Mouse (Mus musculus) urinary bladder, postnatal 10 days (tissue): ENCODE measurements around the gene Gm438.
"Not testable (repeated sequence)": the region's sequence is repeated elsewhere in the genome, so short reads cannot be mapped to it uniquely, and the experiment has no call there.

Experiments
- DNase-seq: peaks from one replicate; pipeline ENCODE4 v3.0.0; 2022; ENCODE audit warnings: low spot score

The Gm438 gene

DNA sequence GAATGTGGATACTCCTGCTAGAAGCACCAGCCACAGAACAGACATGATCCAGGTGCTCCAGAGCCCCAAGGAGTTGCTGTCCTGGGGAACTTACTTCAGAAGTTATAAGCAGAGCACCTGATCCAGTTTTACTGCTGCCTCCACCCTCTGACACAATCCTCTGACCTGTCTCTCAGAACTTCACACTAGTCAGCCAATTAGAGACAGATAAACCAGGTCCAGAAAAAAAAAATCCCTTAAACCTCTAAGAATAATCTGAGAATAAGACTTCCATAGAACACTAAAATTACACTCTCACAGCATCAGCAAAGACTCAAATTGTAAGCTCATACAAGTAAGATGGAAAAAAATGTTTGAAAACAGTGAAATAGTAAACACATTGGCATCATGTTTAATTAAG is at the start of gene Gm438:
Gene Gm438, minus strand, starts transcription at position 101 of the 400 bp plus-strand sequence.
- no peak for DNase-seq

DNA sequence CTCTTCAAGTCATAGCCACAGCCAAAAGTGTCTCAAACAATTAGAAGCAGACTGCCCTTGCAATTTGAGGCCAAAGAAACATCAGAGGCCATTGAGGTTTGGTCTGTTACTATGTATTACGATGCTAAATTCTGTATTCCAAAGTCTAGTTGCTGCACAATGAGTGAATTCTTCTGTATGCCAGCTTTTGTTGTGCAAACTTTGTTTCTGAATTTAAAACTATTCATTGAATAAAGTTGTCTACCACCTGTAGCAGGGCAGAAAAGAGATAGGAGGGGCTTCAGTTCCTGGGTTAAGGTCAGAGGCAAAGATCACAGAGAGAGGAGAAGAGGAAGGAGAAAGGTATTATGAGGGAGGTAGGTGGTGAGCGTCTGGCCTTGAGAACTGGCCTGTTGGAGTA is 38.3 kb upstream of the Gm438 start:
- DNase-seq = no peak

DNA sequence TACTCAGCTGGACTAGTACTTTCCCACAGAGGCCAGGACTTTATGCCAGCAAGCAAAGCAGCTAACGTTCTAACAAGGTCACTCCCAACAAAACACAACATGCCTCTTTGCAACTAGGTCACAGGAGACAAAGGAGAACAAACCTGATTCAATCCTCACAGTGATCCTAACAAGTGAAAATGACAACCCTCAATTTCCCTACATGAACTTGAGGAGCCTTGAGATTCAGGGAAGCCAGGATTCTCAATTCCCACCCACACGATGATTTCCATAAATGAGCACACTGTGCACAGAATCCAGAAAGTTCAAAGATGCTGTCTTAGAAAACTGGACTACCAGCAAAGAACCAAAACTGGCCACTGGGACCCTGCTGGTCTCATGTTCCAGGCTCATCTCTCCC is 37.6 kb upstream of the Gm438 start:
- DNase-seq = no peak

DNA sequence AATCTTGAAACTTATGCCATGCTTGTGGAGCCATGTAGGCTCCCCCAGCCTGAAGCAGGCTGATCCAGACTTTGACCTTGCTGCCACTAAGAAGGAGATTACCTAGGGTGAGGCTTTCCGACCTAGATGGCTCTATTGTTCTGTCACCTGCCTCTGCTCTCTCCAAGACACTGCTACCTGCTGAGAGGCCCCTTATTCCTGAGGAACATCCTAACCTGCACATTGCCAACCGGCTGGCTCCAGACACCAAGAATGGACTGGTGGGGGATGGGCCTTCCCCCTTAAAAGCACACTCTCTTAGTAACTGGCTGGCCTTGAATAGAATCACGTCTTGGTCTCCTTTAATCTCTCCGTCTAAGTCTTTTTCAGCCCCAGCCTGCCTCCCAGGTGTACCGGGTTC is 20.8 kb upstream of the Gm438 start:
- not testable (repeated sequence) for DNase-seq

DNA sequence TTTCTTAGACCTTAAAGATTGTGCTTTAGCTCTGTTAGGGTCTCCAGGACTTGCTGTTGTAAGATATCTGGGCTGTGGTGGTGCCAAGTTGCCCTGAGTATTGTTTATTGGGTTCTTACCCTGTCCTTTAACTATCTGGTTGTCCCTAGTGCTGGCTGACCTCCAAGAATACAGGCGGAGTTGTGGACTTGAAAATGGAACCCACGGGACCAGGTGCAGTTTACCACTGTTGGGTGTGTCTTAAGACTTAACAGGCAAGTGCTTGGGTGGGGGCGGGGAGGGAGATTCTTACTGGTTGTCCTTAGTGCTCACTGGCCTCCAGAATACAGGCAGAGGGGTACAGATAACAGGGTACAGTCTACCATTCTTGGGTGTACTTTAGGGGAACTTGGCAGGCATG is 17.2 kb upstream of the Gm438 start:
- no peak for DNase-seq

DNA sequence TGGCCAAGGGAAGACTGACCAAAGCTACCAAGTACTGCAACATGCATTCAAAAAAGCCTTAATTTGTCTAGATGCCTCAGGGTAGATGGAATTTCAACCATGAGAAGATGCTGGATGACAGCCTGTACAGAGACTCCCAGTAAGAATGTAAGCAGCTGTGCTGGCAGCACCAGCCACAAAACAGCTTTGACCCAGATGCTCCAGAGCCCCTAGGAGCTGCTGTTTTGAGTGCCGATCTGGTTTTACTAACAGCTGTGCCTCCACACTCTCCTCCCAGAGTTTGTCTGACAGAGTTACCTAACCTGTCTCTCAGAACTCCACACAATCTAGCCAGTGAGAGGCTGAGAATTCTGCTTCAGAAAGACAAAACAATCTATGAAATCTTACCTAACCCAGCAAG is 3.8 kb upstream of the Gm438 start:
- no peak for DNase-seq

DNA sequence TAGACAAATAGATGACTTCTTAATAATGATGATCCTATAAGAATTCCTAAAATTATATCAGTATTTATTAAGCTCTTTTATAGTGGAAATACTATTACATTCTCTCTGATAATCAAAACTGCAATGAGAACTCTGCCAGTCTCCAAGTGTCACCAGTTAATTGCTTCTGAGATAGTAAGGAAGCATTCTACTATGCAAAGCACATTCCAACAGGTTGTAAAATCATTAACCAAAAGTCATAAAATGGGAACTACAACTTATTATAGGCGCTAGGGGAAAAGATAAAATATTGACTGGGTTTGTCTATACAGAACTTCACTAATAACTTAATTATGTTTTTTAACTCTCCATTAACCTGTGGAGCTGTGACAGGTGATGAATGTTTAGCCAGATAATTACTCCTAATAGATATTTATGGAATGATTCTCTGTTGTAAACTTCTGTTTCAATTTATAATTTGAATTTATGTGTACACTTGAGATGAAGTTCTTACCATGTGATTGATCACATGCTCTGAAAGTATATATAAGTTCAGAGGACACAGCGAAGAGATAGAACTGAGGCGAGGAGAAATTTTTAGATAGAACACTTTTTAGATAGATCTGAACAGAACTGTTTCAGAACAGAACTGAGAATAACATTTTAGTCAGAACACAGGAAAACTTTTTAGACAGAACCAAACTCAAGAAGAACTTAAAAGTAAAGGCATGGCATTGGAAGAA is 3.7 kb downstream of the Gm438 start:
- no peak for DNase-seq

DNA sequence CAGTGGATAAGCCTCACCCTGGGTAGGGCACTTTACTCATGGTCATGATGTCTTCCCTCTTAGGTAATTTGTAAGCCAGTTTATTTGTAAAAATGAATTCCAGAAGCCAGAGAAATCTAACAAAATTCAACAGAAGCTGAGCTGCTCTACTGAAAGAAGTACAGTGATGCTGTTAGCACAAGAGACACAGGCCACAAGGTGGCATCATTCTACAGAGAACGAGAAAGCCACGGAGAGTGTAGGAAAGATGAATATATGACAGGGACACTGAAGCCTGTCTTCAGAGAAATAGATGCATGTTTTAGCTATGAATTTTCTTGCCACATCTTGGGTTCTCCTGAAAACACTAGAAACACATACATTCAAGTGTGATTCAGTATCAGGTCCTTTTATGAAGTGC is 20.7 kb downstream of the Gm438 start:
- DNase-seq = no peak

DNA sequence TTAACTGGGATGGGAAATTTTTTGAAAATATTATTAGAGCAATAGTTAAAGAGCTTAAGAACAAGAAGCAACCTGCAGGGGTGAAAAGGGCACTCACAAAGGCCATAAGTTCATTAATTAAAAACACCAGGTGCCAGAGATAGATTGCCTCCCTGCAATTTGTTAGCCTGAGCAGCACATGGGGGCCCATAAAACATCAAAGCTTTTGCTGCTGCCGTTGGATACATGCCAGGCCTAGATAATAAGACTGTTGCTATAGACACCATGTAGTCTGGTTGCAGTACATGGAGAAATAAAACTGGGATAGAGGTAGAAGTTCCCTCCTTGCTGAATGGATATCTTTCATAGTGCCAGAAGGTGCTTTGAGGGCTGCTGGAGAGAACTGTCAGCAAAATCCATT is 37.2 kb downstream of the Gm438 start:
- DNase-seq = no peak
